Mouse (Mus musculus): ENCODE measurements around the gene Ndufs3.

GRCm38 (mm10) chr2:90921178-90921577 lies 16.6 kb upstream of the Ndufs3 start:
- TF ChIP-seq MYOD1 (IDR thresholded peaks at IDR 0.05; ENCODE audit: control insufficient read depth in 1 of 3, insufficient read length in 2 of 3, low read depth in 2 of 3) (no peak), TCF3 (IDR thresholded peaks at IDR 0.05; ENCODE audit: insufficient read length, low read depth) (no peak), TCF12 (IDR thresholded peaks at IDR 0.05; ENCODE audit: insufficient read depth, poor library complexity, severe bottlenecking) (no peak)
